Mouse (Mus musculus): ENCODE results near the gene Plxna4. TPM values are rescaled to one million over a fixed set of nuclear protein-coding genes. Genes with fewer than 3 reads are reported as not detected.

Gene Plxna4
- total RNA-seq, 2 experiments from 2014 or later = 105 to 108 TPM

- no peak for DNase-seq (ENCODE audit: low spot score in 2 of 2)
These were observed 321.9 kb downstream of the Plxna4 start for GRCm38 (mm10) chr6:32266085-32266484.

- peak; percentile 23 to 38 for DNase-seq (ENCODE audit: low spot score in 2 of 2)
These were observed 326.7 kb downstream of the Plxna4 start for GRCm38 (mm10) chr6:32261339-32261738.

GRCm38 (mm10) chr6:32260341-32260740 lies 327.7 kb downstream of the Plxna4 start:
- no peak for DNase-seq (ENCODE audit: low spot score in 2 of 2)

- no peak for DNase-seq (ENCODE audit: low spot score in 2 of 2)
These were observed 332.8 kb downstream of the Plxna4 start for GRCm38 (mm10) chr6:32255191-32255590.

- DNase-seq (ENCODE audit: low spot score in 2 of 2) = no peak
These were observed 335.8 kb downstream of the Plxna4 start for GRCm38 (mm10) chr6:32252168-32252567.

- no peak for DNase-seq (ENCODE audit: low spot score in 2 of 2)
These were observed 336.3 kb downstream of the Plxna4 start for GRCm38 (mm10) chr6:32251674-32252073.

GRCm38 (mm10) chr6:32246036-32246435 lies 342.0 kb downstream of the Plxna4 start:
- no peak for DNase-seq (ENCODE audit: low spot score in 2 of 2)

GRCm38 (mm10) chr6:32243040-32243439 lies 345.0 kb downstream of the Plxna4 start:
- no peak for DNase-seq (ENCODE audit: low spot score in 2 of 2)

- no peak for DNase-seq (ENCODE audit: low spot score in 2 of 2)
These were observed 356.6 kb downstream of the Plxna4 start for GRCm38 (mm10) chr6:32231383-32231782.

- no peak for DNase-seq (ENCODE audit: low spot score in 2 of 2)
These were observed 361.4 kb downstream of the Plxna4 start for GRCm38 (mm10) chr6:32226636-32227035.

- DNase-seq (ENCODE audit: low spot score in 2 of 2) = peak in 1 of 2 experiments; percentile 29
These were observed 363.8 kb downstream of the Plxna4 start for GRCm38 (mm10) chr6:32224007-32224703.

- no peak for DNase-seq (ENCODE audit: low spot score in 2 of 2)
These were observed 367.2 kb downstream of the Plxna4 start for GRCm38 (mm10) chr6:32220765-32221164.

GRCm38 (mm10) chr6:32218544-32218943 lies 369.4 kb downstream of the Plxna4 start:
- no peak for DNase-seq (ENCODE audit: low spot score in 2 of 2)

GRCm38 (mm10) chr6:32212439-32212838 lies 375.6 kb downstream of the Plxna4 start:
- DNase-seq (ENCODE audit: low spot score in 2 of 2) = no peak

- DNase-seq (ENCODE audit: low spot score in 2 of 2) = no peak
These were observed 377.9 kb downstream of the Plxna4 start for GRCm38 (mm10) chr6:32210139-32210538.

GRCm38 (mm10) chr6:32208951-32209350 lies 379.0 kb downstream of the Plxna4 start:
- no peak for DNase-seq (ENCODE audit: low spot score in 2 of 2)

GRCm38 (mm10) chr6:32204253-32204652 lies 383.7 kb downstream of the Plxna4 start:
- no peak for DNase-seq (ENCODE audit: low spot score in 2 of 2)

GRCm38 (mm10) chr6:32203389-32203788 lies 384.6 kb downstream of the Plxna4 start:
- DNase-seq (ENCODE audit: low spot score in 2 of 2) = no peak

- DNase-seq (ENCODE audit: low spot score in 2 of 2) = no peak
These were observed 385.3 kb downstream of the Plxna4 start for GRCm38 (mm10) chr6:32202664-32203192.

GRCm38 (mm10) chr6:32201506-32201905 lies 386.5 kb downstream of the Plxna4 start:
- DNase-seq (ENCODE audit: low spot score in 2 of 2) = no peak

- no peak for DNase-seq (ENCODE audit: low spot score in 2 of 2)
These were observed 388.4 kb downstream of the Plxna4 start for GRCm38 (mm10) chr6:32199616-32200015.

- no peak for DNase-seq (ENCODE audit: low spot score in 2 of 2)
These were observed 391.1 kb downstream of the Plxna4 start for GRCm38 (mm10) chr6:32196913-32197312.

- DNase-seq (ENCODE audit: low spot score in 2 of 2) = no peak
These were observed 394.9 kb downstream of the Plxna4 start for GRCm38 (mm10) chr6:32193046-32193445.

All from layer of hippocampus, adult 18-20 months (tissue).